Mouse (Mus musculus) forebrain, embryonic 14.5 days (tissue): Measurements from ENCODE around the gene Nat14. TPM values are rescaled to one million over a fixed set of nuclear protein-coding genes. Genes with fewer than 3 reads are reported as not detected.
A peak's percentile ranks its signal among the peaks of the same experiment; 100 is the strongest.
"Not testable (repeated sequence)": the region's sequence is repeated elsewhere in the genome, so short reads cannot be mapped to it uniquely, and the experiment has no call there.

Experiments
- ATAC-seq: fragments of 200-750 bp; cut with Nextera tagmentation; 2 replicates; pipeline ENCODE4 v1.8.0; 2017; ENCODE audit warnings: mild to moderate bottlenecking, moderate library complexity
- DNase-seq: peaks from one replicate; pipeline ENCODE4 v3.0.0-alpha.2; 2015; ENCODE audit warnings: low spot score
- H3K27ac ChIP-seq: fragments of 300-500 bp; sonication (generic); 2 replicates; pipeline ENCODE4 v1.5.1; 2014; ENCODE audit warnings: low read depth, mild to moderate bottlenecking, control low read depth, low read length, moderate library complexity
- H3K27me3 ChIP-seq: fragments of 300-500 bp; sonication (generic); replicated peaks from 2 replicates; pipeline ENCODE4 v1.6.1; 2014; ENCODE audit warnings: low read length, control low read depth, mixed read lengths; ENCODE audit not compliant: control insufficient read depth, insufficient read depth
- H3K36me3 ChIP-seq: fragments of 300-500 bp; sonication (generic); 2 replicates; pipeline ENCODE4 v1.6.1; 2014; ENCODE audit warnings: low read length, control low read depth; ENCODE audit not compliant: control insufficient read depth, insufficient read depth
- H3K4me1 ChIP-seq: fragments of 300-500 bp; sonication (generic); 2 replicates; pipeline ENCODE4 v1.6.1; 2014; ENCODE audit warnings: antibody characterized with exemption, low read length, control low read depth; ENCODE audit not compliant: control insufficient read depth, insufficient read depth
- H3K4me2 ChIP-seq: fragments of 300-500 bp; sonication (generic); 2 replicates; pipeline ENCODE4 v1.6.1; 2014; ENCODE audit warnings: mild to moderate bottlenecking, control low read depth, low read length
- H3K4me3 ChIP-seq: fragments of 300-500 bp; sonication (generic); 2 replicates; pipeline ENCODE4 v1.5.1; 2014; ENCODE audit warnings: low read depth, low read length, control low read depth
- H3K9ac ChIP-seq: fragments of 300-500 bp; sonication (generic); 2 replicates; pipeline ENCODE4 v1.6.1; 2014; ENCODE audit warnings: mild to moderate bottlenecking, low read length, control low read depth, moderate library complexity
- H3K9me3 ChIP-seq: fragments of 300-500 bp; sonication (generic); replicated peaks from 2 replicates; pipeline ENCODE4 v1.6.1; 2016; ENCODE audit warnings: low read length, control low read depth, mixed read lengths; ENCODE audit not compliant: control insufficient read depth
- WGBS: fragments of 180-500 bp; shearing (Covaris S2); extraction: QIAGEN DNeasy Blood & Tissue Kit; methylation state at CpG from one replicate; pipeline ENCODE4 v1.1.7; 2014; 5-methylcytosine and 5-hydroxymethylcytosine counted together
- polyA plus RNA-seq: library from polyadenylated mRNA; unstranded; fragments of >200 nt; fragmentation: Nextera tagmentation; extraction: Ambion mirVana; gene quantifications from 2 replicates; pipeline ENCODE4 v1.2.1, GENCODE M21; 2014

Gene Nat14
- 9.8 and 17.7 TPM in 2 replicates for polyA plus RNA-seq

DNA sequence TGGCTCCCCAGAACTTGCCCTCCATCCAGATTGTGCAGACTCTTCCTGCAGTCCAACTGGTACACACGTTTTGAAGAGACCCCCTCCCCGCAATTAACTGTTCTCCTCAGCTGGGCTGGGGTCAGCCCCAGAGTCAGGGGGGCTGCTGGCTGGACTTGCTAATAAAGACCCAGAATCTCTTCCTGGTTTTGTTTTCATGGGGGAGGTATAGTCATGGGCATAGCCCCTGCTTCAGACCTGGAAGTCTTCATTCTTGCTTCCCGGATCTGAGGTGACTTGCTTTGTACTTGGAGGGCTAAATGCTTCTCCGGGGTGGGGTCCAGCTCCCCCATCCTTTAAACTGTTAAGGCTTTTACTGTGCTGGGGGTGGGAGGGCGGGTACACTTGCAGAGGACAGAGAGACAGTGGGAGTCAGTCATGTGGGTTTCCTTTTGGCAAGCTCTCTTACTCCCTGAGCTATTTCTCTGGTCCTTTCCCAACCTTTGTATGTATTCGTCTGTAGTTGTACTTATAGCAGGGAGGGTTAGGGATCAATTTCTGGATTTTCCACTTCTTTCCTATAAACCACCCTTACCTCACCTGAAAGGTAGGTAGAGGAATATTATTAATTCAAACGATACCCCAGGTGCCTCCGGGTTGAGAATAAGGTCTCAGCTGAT lies at the start of gene Nat14:
Nat14 (plus strand) TSS at position 205 of the 659 bp plus-strand sequence.
- peaks cover 35% of the 10 kb centered on the region for H3K4me1 ChIP-seq
- WGBS: 28% methylated on average over 8 of the region's 8 CpGs

DNA sequence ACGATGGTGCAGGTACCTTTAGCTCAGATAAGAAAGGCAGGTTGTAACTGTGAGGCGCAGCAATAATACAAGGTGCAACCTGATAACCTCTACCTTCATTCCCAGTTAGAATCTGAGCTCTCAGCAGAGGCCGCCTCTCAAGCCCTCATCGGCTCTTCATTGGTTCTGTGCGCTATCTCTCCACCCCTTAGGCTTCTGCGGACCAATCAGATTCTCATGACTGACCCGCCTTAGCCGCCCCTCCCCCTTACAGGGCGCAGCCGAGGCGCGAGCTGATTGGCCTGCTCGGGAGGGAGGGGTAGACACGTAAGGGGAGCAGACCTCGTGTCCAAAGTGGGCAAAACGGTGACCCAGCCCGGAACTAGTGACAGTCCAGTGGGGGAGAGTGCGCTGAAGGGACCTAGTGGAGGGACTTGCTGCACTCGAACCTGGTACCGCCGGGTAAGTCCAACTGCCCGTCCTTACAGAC lies 45.0 kb upstream of the Nat14 start, which contains the start of gene Isoc2a:
Isoc2a (plus strand) TSS at position 401 of the 469 bp plus-strand sequence.
- Histone ChIP-seq H3K36me3 (no peaks in the 10 kb centered on the region), H3K4me1 (peaks cover 9% of the 10 kb centered on the region; the same call in 1 of the 2 replicates), H3K27ac (no peak within 1 kb of the TSS), H3K9ac (peak within 1 kb of the TSS; percentile 66), H3K9me3 (no peaks in the 10 kb centered on the region), H3K27me3 (no peaks in the 10 kb centered on the region), H3K4me3 (peak within 1 kb of the TSS; percentile 48), H3K4me2 (peak within 1 kb of the TSS; percentile 79)
- peak; percentile 100 for ATAC-seq
- DNase-seq: peak; percentile 97
- WGBS: 0% methylated on average over 20 of the region's 22 CpGs

More for the DNA sequence above, at the start of gene Nat14:
- Histone ChIP-seq H3K4me2 (peak within 1 kb of the TSS; percentile 91), H3K36me3 (peaks cover 41% of the 10 kb centered on the region), H3K9ac (peak within 1 kb of the TSS; percentile 75), H3K9me3 (no peaks in the 10 kb centered on the region), H3K4me3 (peak within 1 kb of the TSS; percentile 34), H3K27me3 (no peaks in the 10 kb centered on the region), H3K27ac (peak within 1 kb of the TSS; percentile 96)
- ATAC-seq (no peak), DNase-seq (no peak)

DNA sequence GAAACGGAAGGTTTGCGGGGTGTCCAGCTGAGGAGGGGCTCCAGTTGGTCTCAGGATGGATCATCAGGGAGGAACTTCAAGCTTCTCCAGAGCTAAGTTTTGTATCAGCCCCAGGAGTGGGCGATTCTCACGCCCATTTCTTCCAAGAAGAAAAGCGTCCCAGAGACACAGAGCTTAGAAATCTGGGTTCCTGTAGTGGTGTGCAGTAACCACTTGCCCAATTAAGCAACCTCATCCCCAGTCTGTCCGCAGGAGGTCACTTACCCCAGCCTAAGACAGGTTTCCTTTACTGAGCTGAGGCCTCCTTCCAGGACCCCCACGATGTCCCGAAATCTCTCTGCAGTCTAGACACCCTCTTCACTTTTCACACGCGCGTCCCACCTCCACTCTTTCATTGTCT lies 44.6 kb upstream of the Nat14 start:
- Histone ChIP-seq H3K27me3 (no peaks in the 10 kb centered on the region), H3K9me3 (no peaks in the 10 kb centered on the region), H3K4me3 (peak overlapping the region; percentile 48), H3K36me3 (no peaks in the 10 kb centered on the region), H3K27ac (no peak overlapping the region), H3K4me1 (peaks cover 9% of the 10 kb centered on the region; the same call in 1 of the 2 replicates), H3K4me2 (peak overlapping the region; percentile 79), H3K9ac (peak overlapping the region; percentile 66)
- 12% methylated on average over 11 of the region's 11 CpGs for WGBS
- no peak for DNase-seq
- ATAC-seq: no peak; the same call in 1 of the 2 replicates

- no peaks in the 10 kb centered on the region for H3K36me3 ChIP-seq
- H3K4me2 ChIP-seq: no peak overlapping the region
- H3K27me3 ChIP-seq: no peaks in the 10 kb centered on the region
- DNase-seq (no peak), ATAC-seq (no peak)
- H3K27ac ChIP-seq: no peak overlapping the region
- H3K4me3 ChIP-seq: no peak overlapping the region
- no peaks in the 10 kb centered on the region for H3K9me3 ChIP-seq
- H3K4me1 ChIP-seq: peaks cover 9% of the 10 kb centered on the region; the same call in 1 of the 2 replicates
- no peak overlapping the region; the same call in 1 of the 2 replicates for H3K9ac ChIP-seq
These were observed 43.6 kb upstream of the Nat14 start for GRCm38 (mm10) chr7:4878186-4878585.

DNA sequence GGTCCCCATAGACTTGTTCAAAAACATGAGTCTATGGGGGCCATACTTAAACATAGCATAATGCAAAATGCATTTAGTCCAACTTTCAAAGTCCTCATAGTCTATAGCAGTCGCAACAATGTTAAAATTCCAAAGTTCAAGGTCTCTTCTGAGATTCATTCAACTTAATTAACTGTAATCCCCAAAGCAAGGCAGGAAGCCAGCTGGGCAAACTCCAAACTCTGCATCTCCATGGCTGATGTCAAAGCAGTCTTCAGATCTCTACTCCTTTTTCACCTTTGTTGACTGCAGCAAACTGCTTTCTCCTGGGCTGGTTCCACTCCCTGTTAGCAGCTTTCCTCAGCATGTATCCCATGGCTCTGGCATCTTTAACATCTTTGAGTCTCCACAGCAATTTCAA lies 42.8 kb upstream of the Nat14 start:
- 72% methylated on average over 1 of the region's 1 CpGs for WGBS
- H3K27ac ChIP-seq, H3K4me2 ChIP-seq, H3K9me3 ChIP-seq, H3K9ac ChIP-seq, ATAC-seq, H3K4me1 ChIP-seq, DNase-seq, H3K4me3 ChIP-seq, H3K36me3 ChIP-seq, H3K27me3 ChIP-seq: not testable (repeated sequence)

- Histone ChIP-seq H3K9me3 (no peaks in the 10 kb centered on the region), H3K27ac (no peak overlapping the region), H3K4me2 (no peak overlapping the region), H3K4me3 (no peak overlapping the region), H3K9ac (no peak overlapping the region), H3K4me1 (no peaks in the 10 kb centered on the region), H3K27me3 (no peaks in the 10 kb centered on the region), H3K36me3 (no peaks in the 10 kb centered on the region)
- ATAC-seq: no peak
- 65% methylated on average over 4 of the region's 4 CpGs for WGBS
- no peak for DNase-seq
These were observed 35.1 kb upstream of the Nat14 start for GRCm38 (mm10) chr7:4886680-4887079.

DNA sequence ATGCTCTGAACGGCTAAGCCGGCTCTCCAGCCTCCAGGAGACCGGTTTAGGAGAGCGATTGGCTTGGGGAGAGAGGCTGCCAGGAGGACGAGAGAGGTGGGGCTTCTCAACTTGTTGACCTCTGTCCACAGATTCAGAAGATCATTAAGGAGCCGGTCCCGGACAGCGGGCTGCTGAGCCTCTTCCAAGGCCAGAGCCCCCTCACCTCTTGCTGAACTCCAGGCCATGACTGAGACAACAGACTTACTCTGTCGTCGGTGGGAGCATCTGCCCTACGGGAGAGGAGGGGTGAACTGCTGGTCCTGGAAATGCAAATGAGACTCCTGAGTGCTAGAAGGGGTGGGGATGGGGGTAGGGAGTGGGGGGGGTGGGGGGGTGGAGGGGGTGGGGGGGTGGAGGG lies 26.6 kb upstream of the Nat14 start:
- Histone ChIP-seq H3K9me3 (no peaks in the 10 kb centered on the region), H3K27ac (no peak overlapping the region), H3K36me3 (no peaks in the 10 kb centered on the region), H3K4me2 (no peak overlapping the region), H3K9ac (no peak overlapping the region), H3K4me1 (0 out of 2 replicates have a peak, but pooled peaks cover 2% of the 10 kb centered on the region), H3K27me3 (no peaks in the 10 kb centered on the region), H3K4me3 (no peak overlapping the region)
- 73% methylated on average over 11 of the region's 11 CpGs for WGBS
- DNase-seq (no peak), ATAC-seq (no peak)

GRCm38 (mm10) chr7:4898851-4899648 lies 22.8 kb upstream of the Nat14 start:
- Histone ChIP-seq H3K36me3 (no peaks in the 10 kb centered on the region), H3K4me3 (peak overlapping the region; percentile 14), H3K27ac (no peak overlapping the region; the same call in 1 of the 2 replicates), H3K9ac (peak overlapping the region; percentile 29), H3K9me3 (0 out of 2 replicates have a peak, but pooled peaks cover 4% of the 10 kb centered on the region), H3K27me3 (no peaks in the 10 kb centered on the region), H3K4me1 (0 out of 2 replicates have a peak, but pooled peaks cover 2% of the 10 kb centered on the region), H3K4me2 (peak overlapping the region; percentile 42)
- peak; percentile 45 for ATAC-seq
- no peak for DNase-seq
- WGBS: 21% methylated on average over 17 of the region's 18 CpGs
